Mouse (Mus musculus): ENCODE measurements around the gene Smyd3. TPM values are rescaled to one million over a fixed set of nuclear protein-coding genes. Genes with fewer than 3 reads are reported as not detected.

Gene Smyd3
- polyA plus RNA-seq, 1 experiment from 2014 or later = 16.1 TPM

GRCm38 (mm10) chr1:179378102-179378501, 139.7 kb downstream of the Smyd3 start:
- no peaks in the 10 kb centered on the region for H3K27me3 ChIP-seq (ENCODE audit: insufficient read depth, poor library complexity, severe bottlenecking)
- no peak overlapping the region for H3K27ac ChIP-seq
- H3K36me3 ChIP-seq = no peaks in the 10 kb centered on the region
- DNase-seq (ENCODE audit: low spot score) = no peak
- H3K4me1 ChIP-seq = no peaks in the 10 kb centered on the region
- H3K9me3 ChIP-seq = no peaks in the 10 kb centered on the region
- no peak overlapping the region for H3K4me3 ChIP-seq
- WGBS = 88% methylated on average over 4 of the region's 4 CpGs

GRCm38 (mm10) chr1:179374987-179375386, 142.9 kb downstream of the Smyd3 start:
- H3K9me3 ChIP-seq = no peaks in the 10 kb centered on the region
- no peaks in the 10 kb centered on the region for H3K4me1 ChIP-seq
- 90% methylated on average over 4 of the region's 4 CpGs for WGBS
- DNase-seq (ENCODE audit: low spot score) = no peak
- no peaks in the 10 kb centered on the region for H3K36me3 ChIP-seq
- H3K27ac ChIP-seq = no peak overlapping the region
- no peak overlapping the region for H3K4me3 ChIP-seq
- no peaks in the 10 kb centered on the region for H3K27me3 ChIP-seq (ENCODE audit: insufficient read depth, poor library complexity, severe bottlenecking)

- Histone ChIP-seq H3K27me3 (ENCODE audit: insufficient read depth, poor library complexity, severe bottlenecking) (no peaks in the 10 kb centered on the region), H3K27ac (no peak overlapping the region), H3K4me3 (no peak overlapping the region), H3K4me1 (no peaks in the 10 kb centered on the region), H3K36me3 (no peaks in the 10 kb centered on the region), H3K9me3 (0 out of 2 replicates have a peak, but pooled peaks cover 3% of the 10 kb centered on the region)
- 94% methylated on average over 11 of the region's 11 CpGs for WGBS
- DNase-seq (ENCODE audit: low spot score) = no peak
Observed at GRCm38 (mm10) chr1:179373911-179374310, 143.9 kb downstream of the Smyd3 start.

- DNase-seq (ENCODE audit: low spot score) = no peak
- Histone ChIP-seq H3K27me3 (ENCODE audit: insufficient read depth, poor library complexity, severe bottlenecking) (no peaks in the 10 kb centered on the region), H3K4me1 (no peaks in the 10 kb centered on the region), H3K4me3 (no peak overlapping the region), H3K36me3 (no peaks in the 10 kb centered on the region), H3K27ac (no peak overlapping the region), H3K9me3 (0 out of 2 replicates have a peak, but pooled peaks cover 3% of the 10 kb centered on the region)
- 92% methylated on average over 3 of the region's 3 CpGs for WGBS
Observed at GRCm38 (mm10) chr1:179371191-179371590, 146.7 kb downstream of the Smyd3 start.

- no peaks in the 10 kb centered on the region for H3K4me1 ChIP-seq
- H3K27ac ChIP-seq = no peak overlapping the region
- 0 out of 2 replicates have a peak, but pooled peaks cover 3% of the 10 kb centered on the region for H3K9me3 ChIP-seq
- no peak for DNase-seq (ENCODE audit: low spot score)
- no peaks in the 10 kb centered on the region for H3K27me3 ChIP-seq (ENCODE audit: insufficient read depth, poor library complexity, severe bottlenecking)
- 86% methylated on average over 3 of the region's 3 CpGs for WGBS
- H3K4me3 ChIP-seq = no peak overlapping the region
- H3K36me3 ChIP-seq = no peaks in the 10 kb centered on the region
Observed at GRCm38 (mm10) chr1:179368426-179369010, 149.3 kb downstream of the Smyd3 start.

- Histone ChIP-seq H3K27me3 (ENCODE audit: insufficient read depth, poor library complexity, severe bottlenecking) (no peaks in the 10 kb centered on the region), H3K9me3 (no peaks in the 10 kb centered on the region), H3K4me1 (no peaks in the 10 kb centered on the region), H3K36me3 (no peaks in the 10 kb centered on the region), H3K27ac (no peak overlapping the region), H3K4me3 (no peak overlapping the region)
- 71% methylated on average over 8 of the region's 8 CpGs for WGBS
- DNase-seq (ENCODE audit: low spot score) = no peak
Observed at GRCm38 (mm10) chr1:179361481-179362466, 156.1 kb downstream of the Smyd3 start.

- Histone ChIP-seq H3K27ac (no peak overlapping the region), H3K36me3 (no peaks in the 10 kb centered on the region), H3K4me1 (no peaks in the 10 kb centered on the region), H3K27me3 (ENCODE audit: insufficient read depth, poor library complexity, severe bottlenecking) (no peaks in the 10 kb centered on the region), H3K4me3 (no peak overlapping the region), H3K9me3 (no peaks in the 10 kb centered on the region)
- DNase-seq (ENCODE audit: low spot score) = no peak
- WGBS = 78% methylated on average over 2 of the region's 2 CpGs
Observed at GRCm38 (mm10) chr1:179357111-179357510, 160.7 kb downstream of the Smyd3 start.

GRCm38 (mm10) chr1:179354250-179354649, 163.6 kb downstream of the Smyd3 start:
- no peaks in the 10 kb centered on the region for H3K36me3 ChIP-seq
- no peak for DNase-seq (ENCODE audit: low spot score)
- 83% methylated on average over 6 of the region's 6 CpGs for WGBS
- no peaks in the 10 kb centered on the region for H3K4me1 ChIP-seq
- H3K27ac ChIP-seq = no peak overlapping the region
- H3K27me3 ChIP-seq (ENCODE audit: insufficient read depth, poor library complexity, severe bottlenecking) = no peaks in the 10 kb centered on the region
- H3K9me3 ChIP-seq = no peaks in the 10 kb centered on the region
- no peak overlapping the region for H3K4me3 ChIP-seq

GRCm38 (mm10) chr1:179345318-179345925, 172.4 kb downstream of the Smyd3 start:
- H3K27me3 ChIP-seq (ENCODE audit: insufficient read depth, poor library complexity, severe bottlenecking) = no peaks in the 10 kb centered on the region
- H3K4me1 ChIP-seq = no peaks in the 10 kb centered on the region
- no peaks in the 10 kb centered on the region for H3K36me3 ChIP-seq
- H3K9me3 ChIP-seq = no peaks in the 10 kb centered on the region
- no peak for DNase-seq (ENCODE audit: low spot score)
- H3K4me3 ChIP-seq = no peak overlapping the region
- WGBS = 82% methylated on average over 2 of the region's 2 CpGs
- H3K27ac ChIP-seq = no peak overlapping the region

GRCm38 (mm10) chr1:179343426-179343825, 174.4 kb downstream of the Smyd3 start:
- Histone ChIP-seq H3K27me3 (ENCODE audit: insufficient read depth, poor library complexity, severe bottlenecking) (no peaks in the 10 kb centered on the region), H3K4me1 (no peaks in the 10 kb centered on the region), H3K9me3 (no peaks in the 10 kb centered on the region), H3K36me3 (no peaks in the 10 kb centered on the region), H3K4me3 (no peak overlapping the region), H3K27ac (no peak overlapping the region)
- 91% methylated on average over 17 of the region's 17 CpGs for WGBS
- DNase-seq (ENCODE audit: low spot score) = no peak

- Histone ChIP-seq H3K36me3 (no peaks in the 10 kb centered on the region), H3K9me3 (no peaks in the 10 kb centered on the region), H3K4me1 (no peaks in the 10 kb centered on the region), H3K27ac (no peak overlapping the region), H3K4me3 (no peak overlapping the region), H3K27me3 (ENCODE audit: insufficient read depth, poor library complexity, severe bottlenecking) (no peaks in the 10 kb centered on the region)
- 70% methylated on average over 1 of the region's 1 CpGs for WGBS
- DNase-seq (ENCODE audit: low spot score) = no peak
Observed at GRCm38 (mm10) chr1:179341589-179341988, 176.3 kb downstream of the Smyd3 start.

- Histone ChIP-seq H3K27ac (no peak overlapping the region), H3K36me3 (no peaks in the 10 kb centered on the region), H3K9me3 (no peaks in the 10 kb centered on the region), H3K4me3 (no peak overlapping the region), H3K4me1 (no peaks in the 10 kb centered on the region), H3K27me3 (ENCODE audit: insufficient read depth, poor library complexity, severe bottlenecking) (no peaks in the 10 kb centered on the region)
- no peak for DNase-seq (ENCODE audit: low spot score)
- 91% methylated on average over 3 of the region's 3 CpGs for WGBS
Observed at GRCm38 (mm10) chr1:179339066-179339465, 178.8 kb downstream of the Smyd3 start.

- no peak overlapping the region for H3K27ac ChIP-seq
- no peaks in the 10 kb centered on the region for H3K9me3 ChIP-seq
- no peak for DNase-seq (ENCODE audit: low spot score)
- H3K4me1 ChIP-seq = no peaks in the 10 kb centered on the region
- no peaks in the 10 kb centered on the region for H3K36me3 ChIP-seq
- WGBS = 93% methylated on average over 5 of the region's 5 CpGs
- no peaks in the 10 kb centered on the region for H3K27me3 ChIP-seq (ENCODE audit: insufficient read depth, poor library complexity, severe bottlenecking)
- H3K4me3 ChIP-seq = no peak overlapping the region
Observed at GRCm38 (mm10) chr1:179337529-179337928, 180.3 kb downstream of the Smyd3 start.
